Mouse (Mus musculus) kidney, adult 9 months (tissue): Measurements from ENCODE around the gene Lrrc8a.
A peak's percentile ranks its signal among the peaks of the same experiment; 100 is the strongest.

Experiments used
- DNase-seq: peaks from one replicate; pipeline ENCODE4 v3.0.0; 2022

Lrrc8a gene

DNA sequence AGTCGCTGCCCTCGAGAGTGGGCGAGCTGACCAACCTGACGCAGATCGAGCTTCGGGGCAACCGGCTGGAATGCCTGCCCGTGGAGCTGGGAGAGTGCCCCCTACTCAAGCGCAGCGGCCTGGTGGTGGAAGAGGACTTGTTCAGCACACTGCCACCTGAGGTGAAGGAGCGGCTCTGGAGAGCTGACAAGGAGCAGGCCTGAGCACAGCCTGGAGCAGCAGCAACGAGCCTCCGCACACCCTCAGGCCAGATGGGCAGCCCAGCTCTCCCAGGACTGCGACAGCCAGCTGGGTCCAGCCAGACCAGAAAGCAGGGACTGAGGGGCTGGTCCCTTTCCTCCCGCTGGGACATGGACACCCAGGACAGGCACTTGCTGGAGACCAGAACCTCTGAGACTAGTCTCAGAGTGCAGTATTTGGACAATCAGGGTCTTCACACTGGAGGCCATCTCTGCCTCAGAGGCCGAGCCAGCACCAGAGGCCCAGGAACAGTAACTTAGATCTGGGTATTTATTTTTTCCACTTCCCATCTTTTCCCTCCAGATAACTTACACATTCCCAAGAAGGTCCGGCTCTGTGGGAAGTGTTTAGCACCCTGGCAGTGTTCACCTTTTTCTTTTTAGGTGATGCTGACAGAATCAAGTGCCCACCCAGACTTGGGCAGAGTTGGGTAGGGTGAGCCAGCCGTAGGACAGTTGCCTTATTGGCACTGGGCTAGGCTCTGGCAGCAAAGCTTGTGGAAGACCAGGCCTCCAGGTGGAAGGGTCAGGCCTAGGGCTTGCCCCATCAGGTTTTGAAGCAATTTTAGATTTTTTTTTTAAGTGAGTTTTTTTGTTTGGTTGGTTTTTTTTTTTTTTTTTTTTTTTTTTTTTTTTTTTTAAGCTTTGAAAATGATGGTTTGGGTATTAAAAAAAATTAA, 24.7 kb downstream of the Lrrc8a start:
- no peak for DNase-seq

GRCm38 (mm10) chr2:30262840-30263441, 25.4 kb downstream of the Lrrc8a start:
- peak; percentile 89 for DNase-seq

DNA sequence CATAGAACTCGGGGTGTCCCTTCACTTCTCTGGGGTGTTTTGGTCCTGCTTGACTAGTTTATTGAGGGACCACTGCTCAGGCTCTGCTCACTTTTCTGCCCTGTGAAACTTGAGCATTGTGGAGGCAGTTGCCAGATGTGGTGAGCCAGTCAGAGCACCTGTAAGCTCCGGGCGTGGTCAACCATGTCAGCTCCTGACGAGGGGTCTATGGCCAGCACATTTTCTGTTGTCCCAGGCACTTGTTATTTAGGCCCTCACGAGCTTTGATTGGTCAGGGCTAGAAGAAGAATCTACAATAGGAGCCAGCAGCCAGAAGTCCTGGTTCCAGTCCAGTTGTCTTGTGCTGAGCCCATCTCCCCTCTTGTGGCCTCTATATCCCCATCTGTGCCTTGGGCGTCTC, 26.3 kb downstream of the Lrrc8a start:
- DNase-seq, result no peak

GRCm38 (mm10) chr2:30264671-30265519, 27.4 kb downstream of the Lrrc8a start:
- DNase-seq, result peak; percentile 57

DNA sequence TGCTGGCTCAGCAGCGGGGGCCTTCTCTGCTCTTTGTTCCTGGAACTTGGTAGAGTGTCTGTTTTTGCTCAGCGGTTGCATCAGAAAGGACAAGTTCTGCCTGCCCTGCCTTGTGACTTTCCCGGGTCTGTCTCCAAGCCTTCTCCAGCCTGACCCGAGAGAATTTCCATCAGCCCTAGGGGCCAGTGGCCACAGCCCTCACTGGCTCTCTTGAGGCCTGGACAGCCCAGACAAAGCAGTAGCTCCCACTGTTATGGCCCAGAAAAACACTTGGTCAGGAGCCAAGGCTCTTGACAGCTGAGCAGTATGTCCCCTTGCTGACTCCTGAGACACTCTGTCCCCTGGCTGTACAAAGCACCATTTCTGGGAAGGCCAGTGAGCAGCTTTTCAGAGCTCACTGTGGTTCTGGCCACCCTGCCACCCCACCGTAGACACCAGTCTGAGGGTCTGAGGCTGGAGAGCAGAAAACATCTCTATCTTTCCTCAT, 28.3 kb downstream of the Lrrc8a start, which contains the start of gene Phyhd1:
Gene Phyhd1, plus strand, starts transcription at position 437 of the 487 bp plus-strand sequence.
- peak; percentile 91 for DNase-seq

- peak; percentile 96 for DNase-seq
Measured at GRCm38 (mm10) chr2:30266392-30266941, 29.0 kb downstream of the Lrrc8a start.

DNA sequence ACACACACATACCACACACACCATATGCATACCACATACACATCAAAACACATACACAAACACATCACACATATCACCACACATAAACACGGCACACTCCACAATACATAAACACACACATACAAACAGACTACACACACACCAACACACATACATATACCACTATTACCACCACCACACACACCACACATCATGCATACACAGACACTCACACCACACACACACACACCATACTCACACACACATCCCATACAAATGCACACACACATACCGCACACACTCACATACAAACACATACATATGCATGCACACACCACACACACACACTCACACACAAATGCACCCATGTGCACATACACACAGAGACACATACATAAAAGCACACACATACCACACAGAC, 30.0 kb downstream of the Lrrc8a start:
- DNase-seq, result no peak

DNA sequence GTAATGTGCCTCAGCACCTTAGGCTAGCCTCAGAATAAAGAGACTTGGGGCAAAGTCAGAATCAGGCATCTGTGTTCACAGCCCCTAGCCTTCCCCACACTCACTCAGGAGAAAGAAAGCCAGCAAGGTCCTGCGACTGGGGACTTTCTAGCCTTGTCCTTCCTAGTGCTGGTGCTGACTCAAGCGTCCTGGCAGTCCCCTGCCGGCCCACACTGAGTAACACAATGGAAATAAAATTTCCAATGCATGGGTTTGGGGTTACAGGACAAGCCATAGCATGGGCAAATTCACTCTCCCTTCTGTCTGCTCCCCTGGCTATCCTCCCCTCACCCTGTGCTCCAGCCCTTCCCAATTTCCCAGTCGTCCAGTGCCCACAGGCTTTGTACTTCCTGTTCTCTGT, 30.9 kb downstream of the Lrrc8a start:
- no peak for DNase-seq

- no peak for DNase-seq
Measured at GRCm38 (mm10) chr2:30269241-30269990, 31.9 kb downstream of the Lrrc8a start.

DNA sequence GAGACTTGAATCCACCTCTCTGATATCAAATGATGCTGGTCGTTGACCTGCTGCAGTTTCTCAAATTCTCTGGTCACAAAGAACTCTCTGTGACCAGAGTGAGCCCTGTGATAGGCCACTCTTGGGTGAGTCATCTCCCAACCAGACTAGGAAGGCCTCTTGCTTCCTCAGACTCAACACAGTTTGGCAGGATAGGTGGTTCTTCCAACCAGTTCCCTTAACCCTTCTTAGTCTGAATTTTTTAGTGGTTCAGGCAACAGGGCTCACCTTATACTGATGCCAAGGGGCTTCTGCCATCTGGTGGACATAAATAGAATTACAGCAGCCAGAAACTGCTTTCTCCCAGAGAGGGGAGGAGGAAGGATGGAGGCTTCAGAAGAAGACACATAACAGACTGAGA, 32.6 kb downstream of the Lrrc8a start:
- DNase-seq, result peak; percentile 87

GRCm38 (mm10) chr2:30280743-30281142, 43.2 kb downstream of the Lrrc8a start, which contains the start of gene Gm28038:
TSS of gene Gm28038 (plus strand) at chr2:30281043.
- DNase-seq, result no peak

GRCm38 (mm10) chr2:30281651-30282050, 44.1 kb downstream of the Lrrc8a start:
- no peak for DNase-seq

DNA sequence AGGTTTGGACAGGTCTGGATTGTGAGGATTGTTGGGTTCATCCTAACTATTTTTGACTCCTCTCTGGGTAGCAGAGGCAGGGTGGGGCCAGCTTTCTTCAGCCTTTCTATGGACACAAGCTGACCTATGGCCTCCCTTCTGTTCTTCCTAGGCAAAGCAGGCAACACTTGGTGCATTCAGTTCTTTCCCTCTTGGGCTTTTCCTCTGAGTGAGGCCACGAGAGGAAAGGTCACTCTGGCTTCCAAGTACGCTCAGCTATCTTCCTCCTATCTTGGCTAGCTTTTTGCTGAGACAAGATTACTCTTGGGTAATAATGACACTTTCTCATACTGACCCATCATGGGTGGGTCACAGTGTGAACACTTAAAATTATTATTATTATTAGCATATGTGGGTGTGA, 45.7 kb downstream of the Lrrc8a start:
- DNase-seq, result peak; percentile 26

DNA sequence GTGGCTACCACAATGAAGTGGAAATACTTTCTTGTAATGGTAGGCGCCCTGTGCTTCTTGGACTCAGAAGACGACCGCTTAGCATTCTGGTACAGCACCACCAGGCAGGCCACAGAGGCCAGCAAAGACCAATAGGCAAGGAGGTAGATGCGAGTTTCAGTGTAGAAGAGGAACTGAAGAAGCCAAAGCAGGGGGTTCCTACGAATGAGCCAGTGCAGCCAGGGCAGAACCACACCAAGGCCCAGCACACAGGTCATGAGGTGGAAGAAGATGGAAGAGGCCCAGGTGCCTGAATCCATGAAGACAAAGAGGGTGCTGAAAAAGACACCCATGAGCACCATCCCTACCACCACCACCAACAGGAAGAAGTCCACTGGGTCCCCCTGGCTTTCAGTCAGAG, 47.5 kb downstream of the Lrrc8a start:
- DNase-seq, result no peak

GRCm38 (mm10) chr2:30285416-30286181, 48.1 kb downstream of the Lrrc8a start:
- DNase-seq, result no peak

DNA sequence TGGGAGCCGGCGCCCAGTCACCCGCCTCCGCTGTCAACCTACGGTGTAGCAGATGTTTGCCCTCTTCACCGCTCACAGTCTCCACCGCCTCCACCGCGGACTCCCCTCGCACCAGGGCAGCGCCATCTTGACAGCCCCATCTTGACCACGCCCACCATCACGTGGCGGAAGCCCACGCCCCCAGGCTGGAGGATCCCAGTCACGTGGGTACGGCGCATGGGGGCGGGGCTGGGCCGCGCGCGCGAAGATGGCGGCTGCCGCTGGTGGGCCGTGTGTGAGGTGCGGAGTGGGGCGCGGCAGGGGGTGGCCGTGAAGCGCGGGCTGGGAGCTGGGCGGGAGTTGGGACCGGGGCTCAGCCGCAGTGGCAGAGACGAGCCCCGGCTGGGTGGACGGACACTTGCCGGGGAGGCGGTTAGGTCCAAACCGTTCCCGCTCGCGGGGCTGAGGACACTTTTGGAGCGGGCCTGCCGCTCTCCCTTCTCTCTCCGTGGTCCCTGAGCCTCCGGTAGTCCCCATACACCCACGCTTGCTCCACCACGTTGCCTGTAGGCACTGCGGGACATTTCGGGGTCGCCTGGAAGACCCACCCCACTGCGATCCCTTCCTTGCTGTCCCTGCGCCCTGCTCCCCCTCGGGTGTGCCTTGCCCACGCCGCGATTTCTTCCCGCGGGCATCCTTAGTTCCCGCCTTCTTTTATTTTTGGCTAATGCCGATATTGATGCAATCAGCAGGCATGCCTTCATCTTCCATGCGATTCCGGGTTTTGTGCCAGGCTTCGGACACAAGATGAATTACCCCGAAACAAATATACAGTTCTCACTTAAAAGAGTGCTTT, 48.9 kb downstream of the Lrrc8a start, which contains the start of the genes Dolk and Nup188:
Gene Dolk, minus strand, starts transcription at position 143 of the 835 bp plus-strand sequence.
Gene Nup188, plus strand, starts transcription at position 206 of the 835 bp plus-strand sequence.
- peak; percentile 96 for DNase-seq

GRCm38 (mm10) chr2:30287027-30287373, 49.5 kb downstream of the Lrrc8a start:
- DNase-seq, result no peak

DNA sequence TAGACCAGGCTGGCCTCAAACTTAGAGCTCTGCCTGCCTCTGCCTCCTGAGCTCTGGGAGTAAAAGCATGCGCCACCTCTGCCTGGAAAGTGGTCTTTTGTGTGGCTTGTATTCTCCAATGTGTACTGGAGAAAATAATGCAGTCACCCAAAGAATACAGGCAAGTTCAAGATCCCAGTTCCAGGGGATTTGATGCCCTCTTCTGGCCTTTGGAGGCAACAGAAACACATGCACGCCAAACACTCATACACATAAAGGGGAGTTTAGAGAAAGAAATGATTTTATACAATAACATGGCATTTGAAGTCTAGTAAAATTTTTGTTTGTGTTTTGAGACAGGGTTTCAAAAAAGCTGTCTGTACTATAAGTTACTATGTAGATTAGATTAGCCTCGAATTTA, 62.0 kb downstream of the Lrrc8a start:
- DNase-seq, result peak; percentile 31

GRCm38 (mm10) chr2:30299966-30300365, 62.5 kb downstream of the Lrrc8a start:
- peak; percentile 25 for DNase-seq

DNA sequence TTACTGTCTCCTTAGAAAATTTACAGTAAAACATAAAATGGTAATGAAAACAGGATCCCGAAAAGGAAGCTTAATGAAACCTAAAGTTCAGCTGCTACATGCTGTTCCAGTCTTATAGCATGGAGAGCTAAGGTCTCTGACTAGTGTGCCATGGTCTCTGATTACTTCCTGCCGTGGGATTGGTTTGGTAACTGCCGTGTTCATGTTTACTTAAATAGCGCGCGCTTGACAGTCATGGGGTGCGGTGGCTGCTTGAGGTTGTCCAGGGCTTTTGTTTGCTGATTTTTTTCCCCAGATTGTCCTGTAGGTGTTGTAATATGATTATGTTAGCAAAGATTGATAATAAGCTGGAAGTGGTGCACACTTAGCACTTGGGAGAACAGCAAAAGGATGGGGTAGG, 68.6 kb downstream of the Lrrc8a start:
- no peak for DNase-seq
